In the genomic region with DNA sequence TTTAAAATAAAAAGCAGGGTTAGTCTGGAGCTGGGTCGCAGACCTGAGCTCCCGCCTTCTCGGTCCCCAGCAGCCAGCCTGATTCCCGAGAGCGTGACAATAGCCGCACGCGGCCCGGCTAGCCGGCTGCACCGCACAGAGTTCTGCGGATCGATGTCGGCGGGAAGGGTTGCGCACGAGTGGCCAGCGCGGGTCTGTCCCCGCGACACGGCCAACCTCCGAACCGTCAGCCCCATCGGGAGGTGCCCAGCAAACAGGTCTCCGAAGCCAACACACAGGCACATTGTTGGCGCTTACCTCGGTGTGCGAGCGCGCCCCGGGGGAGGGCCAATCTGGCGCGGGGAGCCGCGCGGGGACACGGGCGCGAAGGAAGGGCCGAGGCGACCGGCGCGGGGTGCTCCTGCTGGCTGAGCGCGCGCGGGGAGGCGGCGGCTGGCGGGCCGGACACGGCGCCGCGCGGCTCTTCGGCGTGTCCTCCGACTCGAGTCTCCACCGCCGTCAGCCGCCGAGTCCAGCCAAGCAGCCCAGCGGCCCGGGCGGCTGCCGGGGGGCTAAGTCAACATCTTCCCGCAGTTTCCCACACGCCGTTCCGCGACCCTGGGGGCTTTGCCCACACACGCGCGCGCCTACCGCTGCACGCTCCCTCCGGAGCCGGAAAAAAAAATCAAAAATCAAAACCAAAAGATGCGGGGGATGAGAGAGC, we compare ENCODE assay signal across 8 mouse cellular contexts. TPM values are rescaled to one million over a fixed set of nuclear protein-coding genes. Genes with fewer than 3 reads are reported as not detected.
DNase-seq lines count a peak whose midpoint lies in the region; ATAC-seq and TF ChIP-seq lines count a peak whose summit lies in the region.

No protein-coding gene starts in this region.

- peak overlapping the region; percentile 79 for H3K9ac ChIP-seq in lung, embryonic 16.5 days (ENCODE audit: low read length)

- TF ChIP-seq CTCF in brain, embryonic 14.5 days (IDR thresholded peaks at IDR 0.05; ENCODE audit: borderline replicate concordance, extremely low read depth, insufficient read depth, insufficient read length) = no peak
- TF ChIP-seq CTCF in kidney, adult 2 months (conservative IDR thresholded peaks at IDR 0.05; ENCODE audit: insufficient read depth, insufficient read length, low read depth, low read length) = no peak

- peak; percentile 12 to 70 for DNase-seq in spleen, postnatal 4 days (ENCODE audit: low spot score in 2 of 2)
- DNase-seq in spleen, postnatal 14 days (ENCODE audit: low spot score in 2 of 2) = no peak
- peak; percentile 60 for DNase-seq in brain, embryonic 14.5 days (ENCODE audit: low read depth)
- DNase-seq in gastrocnemius, postnatal 10 days = peak; percentile 60
- DNase-seq in kidney, adult 2 months = peak; percentile 39
- peak; percentile 68 for DNase-seq in retina, postnatal 1 day

- no peaks in the 10 kb centered on the region for H3K36me3 ChIP-seq in kidney, adult 2 months (ENCODE audit: control insufficient read depth, insufficient read depth, low read length)
- H3K36me3 ChIP-seq in lung, embryonic 16.5 days (ENCODE audit: control insufficient read depth, insufficient read depth, low read length) = no peaks in the 10 kb centered on the region

- peak overlapping the region; percentile 81 for H3K4me2 ChIP-seq in lung, embryonic 16.5 days (ENCODE audit: low read depth, low read length)

- under 1% methylated on average over 84 of the region's 84 CpGs for WGBS in kidney, adult 2 months
- under 1% methylated on average over 62 of the region's 84 CpGs for WGBS in lung, embryonic 16.5 days

- ATAC-seq in lung, embryonic 16.5 days (ENCODE audit: low read depth) = no peak
- ATAC-seq in monocyte, adult 5-6 weeks (replicated peaks; ENCODE audit: insufficient number of reproducible peaks, low FRiP score, low TSS enrichment, poor library complexity, severe bottlenecking) = no peak

- no peaks in the 10 kb centered on the region for H3K9me3 ChIP-seq in lung, embryonic 16.5 days (ENCODE audit: control insufficient read depth, low read length)

- peak overlapping the region; percentile 80 for H3K4me3 ChIP-seq in kidney, adult 2 months (ENCODE audit: insufficient read depth, low read depth, low read length)
- H3K4me3 ChIP-seq in lung, embryonic 16.5 days (ENCODE audit: low read length) = peak overlapping the region; percentile 93

- no peak for TF ChIP-seq POLR2A in brain, embryonic 14.5 days (IDR thresholded peaks at IDR 0.05; ENCODE audit: borderline replicate concordance, extremely low read depth, insufficient read depth, insufficient read length, poor library complexity, severe bottlenecking)
- TF ChIP-seq POLR2A in kidney, adult 2 months (IDR thresholded peaks at IDR 0.05; ENCODE audit: low read depth, low read length) = no peak

- H3K4me1 ChIP-seq in kidney, adult 2 months (ENCODE audit: control insufficient read depth, insufficient read depth, low read length) = peaks cover 14% of the 10 kb centered on the region
- peaks cover 19% of the 10 kb centered on the region for H3K4me1 ChIP-seq in lung, embryonic 16.5 days (replicated peaks; ENCODE audit: control insufficient read depth, insufficient read depth, low read length)

- no peaks in the 10 kb centered on the region for H3K27me3 ChIP-seq in kidney, adult 2 months (replicated peaks; ENCODE audit: control insufficient read depth, insufficient read depth, low read length)
- H3K27me3 ChIP-seq in lung, embryonic 16.5 days (ENCODE audit: control insufficient read depth, insufficient read depth, low read depth, low read length) = no peaks in the 10 kb centered on the region

- peak overlapping the region; percentile 85 for H3K27ac ChIP-seq in kidney, adult 2 months (ENCODE audit: insufficient read depth, low read depth, low read length)
- H3K27ac ChIP-seq in lung, embryonic 16.5 days (ENCODE audit: low read length) = peak overlapping the region; percentile 99

RNA-seq across cellular contexts. Expression of gene Adgrl2, which starts 1.9 kb away (rescaled TPM):
- polyA plus RNA-seq in brain, embryonic 14.5 days (2012; rRNA removed) = 237 and 262 TPM in 2 replicates
- total RNA-seq in gastrocnemius, postnatal 10 days (2021) = 10 to 100 TPM; 44.1 to 51.1 TPM
- polyA plus RNA-seq in kidney, adult 2 months (2012; rRNA removed) = 22.4 and 25.7 TPM in 2 replicates
- polyA plus RNA-seq in lung, embryonic 16.5 days (2015; fragmentation: Nextera tagmentation; extraction: Ambion mirVana) = 46.3 and 51.1 TPM in 2 replicates
- total RNA-seq in monocyte, adult 5-6 weeks (2017) = 0.10 to 1.5 TPM (median 0.75 TPM) in 3 replicates

Comparison
In these comparisons a context has a peak if more than half of its experiments do, and no peak if none do; other contexts are left out.
1. DNase-seq: peak in spleen, postnatal 4 days (2 of 2), brain, embryonic 14.5 days (single experiment), gastrocnemius, postnatal 10 days (single experiment), kidney, adult 2 months (single experiment) and retina, postnatal 1 day (single experiment); none in spleen, postnatal 14 days (0 of 2).